9 mouse cellular contexts compared by ENCODE assay signal in genomic region chr7:44547041-44547440, GRCm38 (mm10). TPM values are rescaled to one million over a fixed set of nuclear protein-coding genes. Genes with fewer than 3 reads are reported as not detected.
DNase-seq lines count a peak whose midpoint lies in the region; ATAC-seq and TF ChIP-seq lines count a peak whose summit lies in the region.
"Had no signal": no experiment of that assay in that cellular context is flagged by ENCODE, and none has a peak within 500 bp of the region (broad histone marks: within the 10 kb centered on the region; RNA-seq: fewer than 3 reads in every experiment).

No protein-coding gene starts in this region.

- no peak for TF ChIP-seq EP300 in heart, adult 2 months (IDR thresholded peaks at IDR 0.05; ENCODE audit: insufficient read depth, low read depth, low read length)
- TF ChIP-seq EP300 in liver, embryonic 14.5 days (IDR thresholded peaks at IDR 0.05; ENCODE audit: low read depth): no peak

- H3K27ac ChIP-seq in heart, embryonic 16.5 days (ENCODE audit: low read length): no peak overlapping the region
- no peak overlapping the region for H3K27ac ChIP-seq in heart, adult 2 months
- H3K27ac ChIP-seq in embryonic facial prominence, embryonic 15.5 days (replicated peaks): no peak overlapping the region
- peak overlapping the region; percentile 85; the same call in 1 of the 2 replicates for H3K27ac ChIP-seq in liver, embryonic 14.5 days

- intact Hi-C loops in heart, adult 2 months (cut with DNase I): loop anchor here (2.0 kb wide), 1 partner anchor 20 kb away; no protein-coding TSS in a partner anchor
- intact Hi-C loops in gastrocnemius, postnatal 14 days (cut with DNase I; ENCODE audit: low total_unique reads): no loop called here

- H3K4me3 ChIP-seq in heart, embryonic 16.5 days (ENCODE audit: low read length): peak overlapping the region; percentile 69; the same call in 1 of the 2 replicates
- no peak overlapping the region for H3K4me3 ChIP-seq in heart, adult 2 months
- peak overlapping the region; percentile 70; the same call in 1 of the 2 replicates for H3K4me3 ChIP-seq in embryonic facial prominence, embryonic 15.5 days (replicated peaks)
- peak overlapping the region; percentile 77 to 88 for H3K4me3 ChIP-seq in liver, embryonic 14.5 days (ENCODE audit: insufficient read depth in 1 of 2, low read depth in 2 of 2, low read length in 2 of 2)

- no peak for TF ChIP-seq CTCF in heart, adult 2 months (IDR thresholded peaks at IDR 0.05)
- no peak for TF ChIP-seq CTCF in liver, embryonic 14.5 days (IDR thresholded peaks at IDR 0.05; ENCODE audit: low read depth)

- peak overlapping the region; percentile 75 for H3K4me2 ChIP-seq in heart, embryonic 16.5 days (ENCODE audit: low read depth, low read length)
- peak overlapping the region; percentile 87 for H3K4me2 ChIP-seq in embryonic facial prominence, embryonic 15.5 days (replicated peaks)
- H3K4me2 ChIP-seq in liver, embryonic 14.5 days (ENCODE audit: low read depth): peak overlapping the region; percentile 99

- H3K27me3 ChIP-seq in heart, embryonic 16.5 days (ENCODE audit: control insufficient read depth, insufficient read depth, low read length): no peaks in the 10 kb centered on the region
- H3K27me3 ChIP-seq in heart, adult 2 months (ENCODE audit: control insufficient read depth, insufficient read depth, low read length): no peaks in the 10 kb centered on the region
- H3K27me3 ChIP-seq in embryonic facial prominence, embryonic 15.5 days: no peaks in the 10 kb centered on the region
- H3K27me3 ChIP-seq in liver, embryonic 14.5 days (ENCODE audit: control insufficient read depth, insufficient read depth, low read length): no peaks in the 10 kb centered on the region

- DNase-seq in heart, adult 2 months: no peak
- peak; percentile 70 for DNase-seq in CD4-positive helper T cell, adult 2 months (ENCODE audit: low read depth, low spot score)
- no peak for DNase-seq in liver, embryonic 14.5 days (ENCODE audit: low read depth in 3 of 3, low spot score in 3 of 3)
- no peak for DNase-seq in gastrocnemius, postnatal 14 days
- no peak for DNase-seq in frontal cortex, postnatal 10 days (ENCODE audit: low spot score in 2 of 2)
- no peak for DNase-seq in gastrocnemius, postnatal 25 days
- DNase-seq: thymus, adult 18-20 months had no signal

- TF ChIP-seq POLR2A in heart, adult 2 months (IDR thresholded peaks at IDR 0.05; ENCODE audit: insufficient read depth, low read depth, low read length): no peak

- peaks cover 3% of the 10 kb centered on the region; the same call in 1 of the 2 replicates for H3K9me3 ChIP-seq in heart, embryonic 16.5 days (replicated peaks; ENCODE audit: control insufficient read depth, low read length)
- H3K9me3 ChIP-seq in embryonic facial prominence, embryonic 15.5 days (replicated peaks): no peaks in the 10 kb centered on the region
- no peaks in the 10 kb centered on the region for H3K9me3 ChIP-seq in liver, embryonic 14.5 days (ENCODE audit: control insufficient read depth, low read length)

- peak overlapping the region; percentile 76 for H3K9ac ChIP-seq in heart, embryonic 16.5 days (ENCODE audit: low read length)
- no peak overlapping the region for H3K9ac ChIP-seq in heart, adult 2 months (ENCODE audit: low read depth, low read length)
- H3K9ac ChIP-seq in embryonic facial prominence, embryonic 15.5 days: no peak overlapping the region; the same call in 1 of the 2 replicates
- H3K9ac ChIP-seq in liver, embryonic 14.5 days (replicated peaks): peak overlapping the region; percentile 88

- no peak for ATAC-seq in heart, embryonic 16.5 days (replicated peaks; ENCODE audit: extremely low read depth, insufficient read depth, low FRiP score)
- ATAC-seq in embryonic facial prominence, embryonic 15.5 days (ENCODE audit: insufficient number of reproducible peaks, low FRiP score, low TSS enrichment, low read depth): no peak
- no peak for ATAC-seq in liver, embryonic 14.5 days (ENCODE audit: insufficient read depth)

- no peaks in the 10 kb centered on the region for H3K79me2 ChIP-seq in heart, adult 2 months (replicated peaks; ENCODE audit: control insufficient read depth, insufficient read depth, low read length)

- 95% methylated on average over 13 of the region's 13 CpGs for WGBS in heart, embryonic 16.5 days
- WGBS in heart, adult 2 months: 94% methylated on average over 13 of the region's 13 CpGs
- 90% methylated on average over 13 of the region's 13 CpGs for WGBS in embryonic facial prominence, embryonic 15.5 days
- WGBS in liver, embryonic 14.5 days (ENCODE audit: insufficient replicate concordance): 92% methylated on average over 13 of the region's 13 CpGs

- H3K4me1 ChIP-seq in heart, embryonic 16.5 days (ENCODE audit: control insufficient read depth, insufficient read depth, low read length): peaks cover 9% of the 10 kb centered on the region; the same call in 1 of the 2 replicates
- peaks cover 5% of the 10 kb centered on the region for H3K4me1 ChIP-seq in heart, adult 2 months (ENCODE audit: control insufficient read depth, insufficient read depth, low read length)
- peaks cover 18% of the 10 kb centered on the region for H3K4me1 ChIP-seq in embryonic facial prominence, embryonic 15.5 days
- H3K4me1 ChIP-seq in liver, embryonic 14.5 days (replicated peaks; ENCODE audit: control insufficient read depth in 2 of 2, insufficient read depth in 2 of 2, low read length in 1 of 2): peaks cover 7 to 10% of the 10 kb centered on the region in 2 experiments

- H3K36me3 ChIP-seq in heart, embryonic 16.5 days (ENCODE audit: control insufficient read depth, insufficient read depth): peaks cover 26% of the 10 kb centered on the region
- H3K36me3 ChIP-seq in heart, adult 2 months (ENCODE audit: control insufficient read depth, insufficient read depth, low read length): no peaks in the 10 kb centered on the region
- H3K36me3 ChIP-seq in embryonic facial prominence, embryonic 15.5 days: peaks cover 37% of the 10 kb centered on the region
- H3K36me3 ChIP-seq in liver, embryonic 14.5 days (replicated peaks; ENCODE audit: control insufficient read depth, insufficient read depth, low read depth): peaks cover 32% of the 10 kb centered on the region

RNA-seq across cellular contexts. Expression of gene Pold1, which starts 1.6 kb away (rescaled TPM):
- 61.1 and 70.5 TPM in 2 replicates for polyA plus RNA-seq in heart, embryonic 16.5 days (2015; fragmentation: Nextera tagmentation; extraction: Ambion mirVana)
- 10 to 100 TPM; 10.8 to 11.7 TPM for total RNA-seq in heart, adult 2 months (2021)
- 12.9 and 15.5 TPM in 2 replicates for polyA plus RNA-seq in heart, adult 2 months (2012; rRNA removed)
- 77.9 and 86.2 TPM in 2 replicates for polyA plus RNA-seq in embryonic facial prominence, embryonic 15.5 days (2015; fragmentation: Nextera tagmentation; extraction: Ambion mirVana)
- polyA plus RNA-seq in liver, embryonic 14.5 days (2012; rRNA removed): 42.1 and 46.7 TPM in 2 replicates
- polyA plus RNA-seq in liver, embryonic 14.5 days (2014; fragmentation: Nextera tagmentation; extraction: Ambion mirVana): 37.5 and 40.2 TPM in 2 replicates
- 1 to 10 TPM; 7.0 to 7.8 TPM for total RNA-seq in gastrocnemius, postnatal 14 days (2021)
- 1 to 10 TPM; 4.7 to 5.2 TPM for total RNA-seq in gastrocnemius, postnatal 25 days (2021)

RNA-seq across cellular contexts. Expression of gene Nr1h2, which starts 6.7 kb away (rescaled TPM):
- polyA plus RNA-seq in heart, embryonic 16.5 days (2015; fragmentation: Nextera tagmentation; extraction: Ambion mirVana): 64.3 and 73.5 TPM in 2 replicates
- 10 to 100 TPM; 49.7 to 53.7 TPM for total RNA-seq in heart, adult 2 months (2021)
- 65.7 and 84.8 TPM in 2 replicates for polyA plus RNA-seq in heart, adult 2 months (2012; rRNA removed)
- polyA plus RNA-seq in embryonic facial prominence, embryonic 15.5 days (2015; fragmentation: Nextera tagmentation; extraction: Ambion mirVana): 76.9 and 83.4 TPM in 2 replicates
- polyA plus RNA-seq in liver, embryonic 14.5 days (2012; rRNA removed): 30.8 and 35.7 TPM in 2 replicates
- polyA plus RNA-seq in liver, embryonic 14.5 days (2014; fragmentation: Nextera tagmentation; extraction: Ambion mirVana): 38.1 and 41.4 TPM in 2 replicates
- 10 to 100 TPM; 28.0 to 28.2 TPM for total RNA-seq in gastrocnemius, postnatal 14 days (2021)
- 10 to 100 TPM; 27.0 to 29.3 TPM for total RNA-seq in gastrocnemius, postnatal 25 days (2021)

RNA-seq across cellular contexts. Expression of gene Spib, which starts 15.2 kb away (rescaled TPM):
- 4.0 and 5.9 TPM in 2 replicates for polyA plus RNA-seq in heart, embryonic 16.5 days (2015; fragmentation: Nextera tagmentation; extraction: Ambion mirVana)
- total RNA-seq in heart, adult 2 months (2021): under 1 TPM; 0.31 to 0.75 TPM
- 0.88 and 3.1 TPM in 2 replicates for polyA plus RNA-seq in heart, adult 2 months (2012; rRNA removed)
- polyA plus RNA-seq in embryonic facial prominence, embryonic 15.5 days (2015; fragmentation: Nextera tagmentation; extraction: Ambion mirVana): 1.2 and 1.4 TPM in 2 replicates
- polyA plus RNA-seq in liver, embryonic 14.5 days (2012; rRNA removed): 0.15 and 0.16 TPM in 2 replicates
- polyA plus RNA-seq in liver, embryonic 14.5 days (2014; fragmentation: Nextera tagmentation; extraction: Ambion mirVana): 0.11 TPM in 2 replicates
- total RNA-seq in gastrocnemius, postnatal 14 days (2021): under 1 TPM; 0.16 to 0.18 TPM
- total RNA-seq in gastrocnemius, postnatal 25 days (2021): under 1 TPM in 1 of 2 experiments, not detected in 1; 0.24 TPM

RNA-seq across cellular contexts. Expression of gene Mybpc2, which starts 22.6 kb away (rescaled TPM):
- polyA plus RNA-seq in heart, embryonic 16.5 days (2015; fragmentation: Nextera tagmentation; extraction: Ambion mirVana): 4.5 and 4.6 TPM in 2 replicates
- total RNA-seq in heart, adult 2 months (2021): 10 to 100 TPM; 13.1 to 16.7 TPM
- 7.1 and 10.8 TPM in 2 replicates for polyA plus RNA-seq in heart, adult 2 months (2012; rRNA removed)
- 0.18 and 0.81 TPM in 2 replicates for polyA plus RNA-seq in embryonic facial prominence, embryonic 15.5 days (2015; fragmentation: Nextera tagmentation; extraction: Ambion mirVana)
- not detected in 2 replicates for polyA plus RNA-seq in liver, embryonic 14.5 days (2012; rRNA removed)
- not detected in 2 replicates for polyA plus RNA-seq in liver, embryonic 14.5 days (2014; fragmentation: Nextera tagmentation; extraction: Ambion mirVana)
- 1,000 to 10,000 TPM; 3,999 to 4,490 TPM for total RNA-seq in gastrocnemius, postnatal 14 days (2021)
- 1,000 to 10,000 TPM; 3,676 to 4,447 TPM for total RNA-seq in gastrocnemius, postnatal 25 days (2021)

RNA-seq across cellular contexts. Expression of gene Napsa, which starts 25.1 kb away (rescaled TPM):
- 2.8 and 11.6 TPM in 2 replicates for polyA plus RNA-seq in heart, embryonic 16.5 days (2015; fragmentation: Nextera tagmentation; extraction: Ambion mirVana)
- total RNA-seq in heart, adult 2 months (2021): 1 to 10 TPM in 1 of 2 experiments, under 1 TPM in 1; 0.76 to 1.3 TPM
- 1.8 and 4.7 TPM in 2 replicates for polyA plus RNA-seq in heart, adult 2 months (2012; rRNA removed)
- 2.8 and 2.9 TPM in 2 replicates for polyA plus RNA-seq in embryonic facial prominence, embryonic 15.5 days (2015; fragmentation: Nextera tagmentation; extraction: Ambion mirVana)
- polyA plus RNA-seq in liver, embryonic 14.5 days (2012; rRNA removed): 4.3 and 5.8 TPM in 2 replicates
- polyA plus RNA-seq in liver, embryonic 14.5 days (2014; fragmentation: Nextera tagmentation; extraction: Ambion mirVana): 6.7 and 8.6 TPM in 2 replicates
- total RNA-seq in gastrocnemius, postnatal 14 days (2021): not detected
- under 1 TPM in 1 of 2 experiments, not detected in 1; 0.16 TPM for total RNA-seq in gastrocnemius, postnatal 25 days (2021)

Comparison
In these comparisons a context has a peak if more than half of its experiments do, and no peak if none do; other contexts are left out.
1. H3K9ac ChIP-seq: peak in heart, embryonic 16.5 days (single experiment) and liver, embryonic 14.5 days (single experiment); none in heart, adult 2 months (single experiment) and embryonic facial prominence, embryonic 15.5 days (single experiment).
2. Peak in every context shown above with its lines, with median percentiles within 50 percentile points of each other: H3K4me2 ChIP-seq.